Mouse (Mus musculus) cortical plate, adult 2 months (tissue): ENCODE measurements around the gene Fabp3. TPM values are rescaled to one million over a fixed set of nuclear protein-coding genes. Genes with fewer than 3 reads are reported as not detected.

Experiments
- H3K27ac ChIP-seq: fragments of 200-500 bp; 2 replicates; pipeline ENCODE4 v1.5.1; 2012; ENCODE audit warnings: low read length, control low read depth, inconsistent platforms; ENCODE audit not compliant: insufficient read depth
- H3K4me1 ChIP-seq: fragments of 200-500 bp; 2 replicates; pipeline ENCODE4 v1.6.1; 2011; ENCODE audit warnings: low read length; ENCODE audit not compliant: control insufficient read depth, insufficient read depth
- H3K4me3 ChIP-seq: fragments of 200-500 bp; 2 replicates; pipeline ENCODE4 v1.5.1; 2011; ENCODE audit warnings: mild to moderate bottlenecking, low read length, control low read depth; ENCODE audit not compliant: insufficient read depth
- CTCF ChIP-seq: fragments of 200-500 bp; IDR thresholded peaks from 2 replicates; pipeline ENCODE4 v1.5.1; 2011; ENCODE audit warnings: mild to moderate bottlenecking, control low read depth, low read length; ENCODE audit not compliant: insufficient read depth; ENCODE audit errors: extremely low read depth
- POLR2A ChIP-seq: fragments of 200-500 bp; IDR thresholded peaks from 2 replicates; pipeline ENCODE4 v1.6.1; 2011; ENCODE audit warnings: mild to moderate bottlenecking, low read length, control low read depth; ENCODE audit not compliant: insufficient read depth; ENCODE audit errors: extremely low read depth
- polyA plus RNA-seq: library from polyadenylated mRNA; depleted of rRNA; stranded (reverse); fragments of >200 nt; gene quantifications from 2 replicates; pipeline ENCODE4 v1.2.3, GENCODE M21; 2012

Gene Fabp3
- polyA plus RNA-seq, 1 experiment = 308 TPM

DNA sequence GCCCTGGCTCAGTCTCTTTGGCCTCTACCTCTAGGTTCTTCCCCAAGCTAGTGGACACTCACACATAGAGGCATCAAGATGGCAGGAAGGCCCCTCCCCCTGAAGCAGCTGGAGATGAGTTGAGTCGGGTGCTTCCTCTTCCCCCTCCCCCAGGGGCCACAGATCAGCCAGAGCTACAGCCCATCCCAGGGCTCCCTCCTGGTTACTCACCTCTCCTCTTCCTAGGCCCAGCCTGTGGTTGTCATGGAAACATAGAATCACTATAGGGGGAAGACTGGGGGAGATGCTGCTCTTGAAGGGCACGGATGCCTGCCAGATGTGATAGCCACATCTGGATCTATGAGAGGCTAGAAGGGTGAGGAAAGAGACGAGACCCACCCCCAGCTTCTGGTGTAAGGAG lies 3.6 kb upstream of the Fabp3 start:
- TF ChIP-seq POLR2A (no peak), CTCF (no peak)
- Histone ChIP-seq H3K27ac (no peak overlapping the region), H3K4me3 (no peak overlapping the region), H3K4me1 (no peaks in the 10 kb centered on the region)

- Histone ChIP-seq H3K27ac (no peak overlapping the region), H3K4me1 (no peaks in the 10 kb centered on the region), H3K4me3 (no peak overlapping the region; the same call in 1 of the 2 replicates)
- TF ChIP-seq POLR2A = no peak
- no peak for TF ChIP-seq CTCF
Measured at GRCm38 (mm10) chr4:130306796-130307630, 1.4 kb upstream of the Fabp3 start.

- Histone ChIP-seq H3K4me3 (peak overlapping the region; percentile 64), H3K27ac (peak overlapping the region; percentile 93), H3K4me1 (no peaks in the 10 kb centered on the region)
- TF ChIP-seq POLR2A = no peak
- no peak for TF ChIP-seq CTCF
Measured at GRCm38 (mm10) chr4:130307851-130308230, 554 bp upstream of the Fabp3 start.

- H3K27ac ChIP-seq = peak overlapping the region; percentile 93
- no peak for TF ChIP-seq CTCF
- TF ChIP-seq POLR2A = no peak
- peak overlapping the region; percentile 64 for H3K4me3 ChIP-seq
- no peaks in the 10 kb centered on the region for H3K4me1 ChIP-seq
Measured at GRCm38 (mm10) chr4:130309254-130309653, 859 bp downstream of the Fabp3 start.

DNA sequence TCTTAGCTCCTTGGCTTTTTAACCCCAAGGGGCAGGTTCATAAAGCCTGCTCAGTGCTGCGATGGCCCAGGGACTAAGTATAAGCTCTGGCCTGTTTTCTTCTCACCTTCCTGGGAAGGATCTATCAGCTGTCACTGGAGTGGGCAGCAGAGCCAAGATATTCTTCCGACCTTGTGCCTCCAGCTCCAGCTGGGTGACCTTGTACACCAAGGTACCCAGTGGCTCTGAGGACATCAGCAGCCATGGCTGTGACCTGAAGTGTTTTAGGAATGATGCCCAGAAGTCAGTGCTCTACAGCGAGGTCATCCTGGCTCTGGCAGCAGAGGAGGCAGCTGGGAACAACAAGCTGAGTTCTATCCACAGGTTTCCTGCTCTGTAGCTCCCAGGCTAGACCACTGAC lies 4.1 kb downstream of the Fabp3 start:
- Histone ChIP-seq H3K4me1 (no peaks in the 10 kb centered on the region), H3K27ac (no peak overlapping the region), H3K4me3 (no peak overlapping the region)
- no peak for TF ChIP-seq CTCF
- TF ChIP-seq POLR2A = no peak

DNA sequence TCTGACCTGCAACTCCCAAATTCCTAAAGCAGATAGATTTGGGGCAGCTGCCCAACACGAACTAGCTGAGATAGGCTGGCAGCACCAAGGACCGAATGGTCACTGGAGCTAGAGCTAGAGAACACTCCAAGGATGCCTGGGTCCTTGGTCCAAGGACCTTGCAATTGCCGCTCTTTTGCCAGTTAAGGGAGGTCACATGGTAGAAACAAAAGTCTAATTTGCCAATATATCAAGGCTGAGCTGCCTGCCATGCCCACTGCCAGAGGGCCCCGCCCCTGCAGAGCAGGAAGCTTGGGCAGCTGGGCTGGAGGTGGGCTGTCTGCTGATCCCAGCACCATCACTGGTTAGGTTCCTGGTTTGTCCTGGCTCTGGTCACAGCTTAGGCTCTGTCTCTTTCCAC lies 5.2 kb downstream of the Fabp3 start:
- TF ChIP-seq CTCF = no peak
- no peak for TF ChIP-seq POLR2A
- H3K27ac ChIP-seq = no peak overlapping the region
- no peaks in the 10 kb centered on the region for H3K4me1 ChIP-seq
- no peak overlapping the region for H3K4me3 ChIP-seq

DNA sequence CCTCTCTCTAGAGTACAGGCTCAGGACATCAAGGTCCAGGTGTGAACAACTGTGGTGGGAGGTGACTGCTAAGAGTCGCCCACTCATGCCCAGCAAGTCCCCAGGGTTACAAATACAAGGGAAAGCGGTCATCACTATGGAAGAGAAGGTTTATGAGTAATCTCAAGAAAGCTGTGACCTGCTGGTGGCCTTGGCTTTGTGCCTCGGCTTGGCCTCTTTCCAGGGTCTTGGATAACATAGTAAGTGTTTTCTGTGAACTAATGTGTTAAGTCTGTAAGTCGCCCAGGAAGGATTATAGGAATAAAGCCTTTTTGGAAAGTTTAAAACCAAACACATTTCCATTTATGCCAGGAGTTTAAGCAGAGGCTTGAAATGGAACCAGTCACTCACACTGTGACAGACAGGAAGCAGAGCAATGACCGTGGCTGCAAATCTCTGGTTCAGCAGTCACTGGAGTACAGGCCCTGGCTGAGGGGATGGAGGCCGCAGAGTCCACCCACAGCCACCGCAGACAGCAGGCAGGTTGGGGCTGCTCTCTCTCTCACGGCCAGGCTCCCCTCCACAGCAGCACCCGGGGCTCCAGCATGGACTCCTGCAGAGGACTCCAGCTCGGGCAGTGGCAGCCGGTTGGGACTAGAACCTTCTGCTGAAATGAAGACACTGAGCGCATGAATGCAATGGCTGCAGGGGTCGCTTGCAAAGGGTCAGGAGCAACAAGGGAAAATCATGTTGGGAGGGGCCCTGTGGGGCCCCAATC lies 7.6 kb downstream of the Fabp3 start:
- Histone ChIP-seq H3K4me3 (no peak overlapping the region), H3K4me1 (no peaks in the 10 kb centered on the region), H3K27ac (no peak overlapping the region)
- no peak for TF ChIP-seq POLR2A
- TF ChIP-seq CTCF = no peak

DNA sequence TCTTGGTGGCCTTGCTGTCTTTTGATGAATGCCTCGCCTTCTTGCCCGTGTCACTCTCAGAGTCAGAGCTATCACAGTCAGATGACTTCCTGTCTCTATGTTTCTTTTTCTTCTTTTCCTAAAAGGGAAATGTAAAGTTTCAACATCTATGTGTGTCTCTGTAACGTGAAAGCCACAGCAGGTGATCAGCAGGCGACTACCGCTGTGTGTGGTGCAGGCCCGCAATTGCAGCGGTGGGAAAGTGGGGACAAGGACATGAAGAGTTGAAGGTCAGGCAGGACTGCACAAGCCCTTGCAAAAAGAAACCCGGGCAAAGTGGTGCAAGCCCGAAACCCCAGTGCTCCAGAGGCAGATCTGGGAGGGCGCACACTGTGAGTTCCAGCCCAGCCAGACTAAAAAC lies 8.3 kb downstream of the Fabp3 start:
- Histone ChIP-seq H3K4me3 (no peak overlapping the region), H3K4me1 (no peaks in the 10 kb centered on the region), H3K27ac (no peak overlapping the region)
- TF ChIP-seq CTCF (no peak), POLR2A (no peak)

DNA sequence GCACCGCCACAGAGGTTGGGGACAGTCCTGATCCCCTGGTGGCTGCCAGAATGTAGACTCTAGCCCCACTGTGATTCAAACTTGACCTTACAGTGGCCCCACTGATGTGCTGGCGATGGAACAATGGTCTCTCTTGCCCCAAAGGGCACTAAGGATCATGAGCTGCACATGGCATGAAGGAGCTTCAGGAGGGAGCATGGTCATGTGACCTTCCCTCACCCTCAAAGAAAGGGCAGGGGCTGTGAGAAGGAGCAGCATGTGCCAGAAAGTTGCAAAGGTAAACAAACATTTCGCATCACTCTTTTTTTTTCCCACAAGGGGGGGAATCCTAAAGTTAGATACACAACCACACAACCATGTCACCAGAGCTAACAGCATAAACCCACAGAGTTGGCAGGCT lies 9.7 kb downstream of the Fabp3 start:
- Histone ChIP-seq H3K4me3 (no peak overlapping the region), H3K4me1 (no peaks in the 10 kb centered on the region), H3K27ac (no peak overlapping the region)
- no peak for TF ChIP-seq CTCF
- TF ChIP-seq POLR2A = no peak

- TF ChIP-seq CTCF (no peak), POLR2A (no peak)
- Histone ChIP-seq H3K27ac (no peak overlapping the region), H3K4me3 (no peak overlapping the region), H3K4me1 (peaks cover 2% of the 10 kb centered on the region; the same call in 1 of the 2 replicates)
Measured at GRCm38 (mm10) chr4:130319564-130319963, 11.2 kb downstream of the Fabp3 start.
